ENCODE assay signal across 9 mouse cellular contexts in the genomic region with DNA sequence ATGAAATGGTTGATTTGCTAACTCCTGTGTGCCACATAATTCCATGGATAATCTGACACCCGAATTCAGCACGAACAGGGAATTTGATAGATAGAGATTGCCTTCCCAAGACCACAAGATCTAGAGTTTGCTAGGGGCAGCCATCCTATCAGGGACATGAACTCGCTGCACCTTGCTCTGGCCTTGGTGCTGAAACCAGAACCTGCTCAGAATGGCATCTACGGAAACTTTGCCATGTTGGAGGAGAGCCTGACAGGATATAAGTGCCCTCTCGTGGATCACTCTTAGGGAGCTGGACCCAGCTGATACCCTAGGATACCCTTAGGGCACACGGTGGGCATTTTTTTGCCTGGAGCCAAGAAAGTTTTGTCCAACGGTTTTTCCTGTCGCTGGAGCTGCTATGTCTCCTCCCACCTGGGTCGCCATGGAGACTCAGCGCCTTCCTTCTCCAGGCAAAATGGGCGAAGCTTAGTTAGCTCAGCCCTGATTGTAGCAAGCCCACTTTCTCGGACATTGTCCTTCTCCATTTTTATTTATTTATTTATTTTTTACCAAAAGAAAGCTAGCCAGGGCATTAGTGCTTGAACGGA. TPM values are rescaled to one million over a fixed set of nuclear protein-coding genes. Genes with fewer than 3 reads are reported as not detected.
A peak's percentile ranks its signal among the peaks of the same experiment; 100 is the strongest.
DNase-seq lines count a peak whose midpoint lies in the region; ATAC-seq and TF ChIP-seq lines count a peak whose summit lies in the region.
"Had no signal": no experiment of that assay in that cellular context is flagged by ENCODE, and none has a peak within 500 bp of the region (broad histone marks: within the 10 kb centered on the region; RNA-seq: fewer than 3 reads in every experiment).

No protein-coding gene starts in this region.

- H3K27me3 ChIP-seq in forebrain, postnatal 0 days (ENCODE audit: insufficient read depth, low read length) = peaks cover 7% of the 10 kb centered on the region; the same call in 1 of the 2 replicates
- H3K27me3 ChIP-seq in neural tube, embryonic 12.5 days (replicated peaks) = peaks cover 31% of the 10 kb centered on the region

- WGBS in forebrain, postnatal 0 days = 10% methylated on average over 13 of the region's 13 CpGs
- 14% methylated on average over 13 of the region's 13 CpGs for WGBS in neural tube, embryonic 12.5 days

- peak overlapping the region; percentile 74 for H3K4me2 ChIP-seq in forebrain, postnatal 0 days (ENCODE audit: low read depth)
- 0 out of 2 replicates have a peak overlapping the region, but pooled peaks have one; percentile 9 for H3K4me2 ChIP-seq in neural tube, embryonic 12.5 days (replicated peaks)
- H3K4me2 ChIP-seq: embryonic facial prominence, embryonic 15.5 days; limb, embryonic 13.5 days had no signal

- H3K9me3 ChIP-seq in forebrain, postnatal 0 days (ENCODE audit: low read length) = no peaks in the 10 kb centered on the region
- H3K9me3 ChIP-seq in neural tube, embryonic 12.5 days = no peaks in the 10 kb centered on the region
- H3K9me3 ChIP-seq: embryonic facial prominence, embryonic 15.5 days; limb, embryonic 13.5 days had no signal

- H3K4me1 ChIP-seq in forebrain, postnatal 0 days (ENCODE audit: insufficient read depth) = no peaks in the 10 kb centered on the region
- H3K4me1 ChIP-seq in neural tube, embryonic 12.5 days = peaks cover 25% of the 10 kb centered on the region

- H3K4me3 ChIP-seq in forebrain, postnatal 0 days (ENCODE audit: low read depth, low read length) = peak overlapping the region; percentile 59
- H3K4me3 ChIP-seq in neural tube, embryonic 12.5 days = no peak overlapping the region
- H3K4me3 ChIP-seq: embryonic facial prominence, embryonic 15.5 days; limb, embryonic 13.5 days had no signal

- H3K27ac ChIP-seq in forebrain, postnatal 0 days (ENCODE audit: low read depth, low read length) = no peak overlapping the region
- no peak overlapping the region for H3K27ac ChIP-seq in neural tube, embryonic 12.5 days
- H3K27ac ChIP-seq: embryonic facial prominence, embryonic 15.5 days; limb, embryonic 13.5 days had no signal

- H3K36me3 ChIP-seq in forebrain, postnatal 0 days (ENCODE audit: insufficient read depth) = no peaks in the 10 kb centered on the region
- no peaks in the 10 kb centered on the region for H3K36me3 ChIP-seq in neural tube, embryonic 12.5 days
- H3K36me3 ChIP-seq: embryonic facial prominence, embryonic 15.5 days; limb, embryonic 13.5 days had no signal

- TF ChIP-seq CTCF in forebrain, postnatal 0 days (IDR thresholded peaks at IDR 0.05; ENCODE audit: low read depth) = no peak

- no peak for ATAC-seq in forebrain, postnatal 0 days
- ATAC-seq in neural tube, embryonic 12.5 days (ENCODE audit: low FRiP score, low read depth) = no peak

- no peak overlapping the region for H3K9ac ChIP-seq in forebrain, postnatal 0 days
- no peak overlapping the region for H3K9ac ChIP-seq in neural tube, embryonic 12.5 days
- H3K9ac ChIP-seq: embryonic facial prominence, embryonic 15.5 days; limb, embryonic 13.5 days had no signal

- peak; percentile 10 for DNase-seq in ovary, postnatal 10 days (ENCODE audit: low spot score)
- DNase-seq in ovary, adult 18-20 months (ENCODE audit: low spot score) = no peak
- peak; percentile 48 to 54 for DNase-seq in cerebellum, adult 18-20 months
- peak; percentile 40 for DNase-seq in forebrain, postnatal 0 days
- peak; percentile 42 to 62 for DNase-seq in layer of hippocampus, postnatal 36 days
- DNase-seq in urinary bladder, postnatal 10 days (ENCODE audit: low spot score) = no peak

RNA-seq across cellular contexts. Expression of a gene that starts 1.9 kb away (rescaled TPM):
- total RNA-seq in forebrain, postnatal 0 days (2014; rRNA removed) = 8.4 and 8.7 TPM in 2 replicates
- 0.48 and 1.5 TPM in 2 replicates for polyA plus RNA-seq in forebrain, postnatal 0 days (2015; fragmentation: Nextera tagmentation; extraction: Ambion mirVana)
- total RNA-seq in layer of hippocampus, postnatal 36 days (2021) = 100 to 1,000 TPM; 121 to 135 TPM
- 0.35 and 0.64 TPM in 2 replicates for polyA plus RNA-seq in neural tube, embryonic 12.5 days (2016; fragmentation: Nextera tagmentation; extraction: Ambion mirVana)
- polyA plus RNA-seq: limb, embryonic 13.5 days had no signal

Comparison
In these comparisons a context has a peak if more than half of its experiments do, and no peak if none do; other contexts are left out.
1. DNase-seq: peak in ovary, postnatal 10 days (single experiment), cerebellum, adult 18-20 months (2 of 2), forebrain, postnatal 0 days (single experiment) and layer of hippocampus, postnatal 36 days (2 of 2); none in ovary, adult 18-20 months (single experiment) and urinary bladder, postnatal 10 days (single experiment).
2. RNA of a gene that starts 1.9 kb away (total RNA-seq): 121 to 135 TPM in layer of hippocampus, postnatal 36 days; 8.4 to 8.7 TPM in forebrain, postnatal 0 days; every median in the first group is over 10 times any median in the second.